Mouse (Mus musculus): ENCODE measurements at regions not wholly inside any gene's neighbourhood (a gene's known extent, or its start where the extent isn't known, plus 50 kb on each side); places are given as distances from the start of the nearest gene placed in this dataset.

GRCm38 (mm10) chr15:51327702-51328101 lies 2557.0 kb upstream of the Gm7489 start:
- TF ChIP-seq GATA1 (IDR thresholded peaks at IDR 0.05; ENCODE audit: borderline replicate concordance, low read length) (no peak), FLI1 (IDR thresholded peaks at IDR 0.05; ENCODE audit: low read length) (no peak)

Measured in megakaryocyte, embryonic 14.5 days (primary cell).